Mouse (Mus musculus) gonadal fat pad, adult 2 months (tissue): ENCODE measurements around the gene Fryl. TPM values are rescaled to one million over a fixed set of nuclear protein-coding genes. Genes with fewer than 3 reads are reported as not detected.

Experiments
- DNase-seq: peaks from one replicate; pipeline ENCODE4 v3.0.0-alpha.2; 2012; ENCODE audit warnings: low read depth
- polyA plus RNA-seq: library from polyadenylated mRNA; depleted of rRNA; stranded (reverse); fragments of >200 nt; gene quantifications from 2 replicates; pipeline ENCODE4 v1.2.3, GENCODE M21; 2012; rRNA removed

The Fryl gene
- 48.7 and 76.5 TPM in 2 replicates for polyA plus RNA-seq

GRCm38 (mm10) chr5:73256352-73257065, at the start of gene Fryl:
Gene Fryl, minus strand, starts transcription at chr5:73256619.
- DNase-seq: peak; percentile 91

GRCm38 (mm10) chr5:73304507-73304906, 48.1 kb upstream of the Fryl start:
- DNase-seq: no peak

GRCm38 (mm10) chr5:73301601-73302307, 45.3 kb upstream of the Fryl start:
- DNase-seq: no peak

GRCm38 (mm10) chr5:73295916-73296315, 39.5 kb upstream of the Fryl start:
- no peak for DNase-seq

- no peak for DNase-seq
Measured at GRCm38 (mm10) chr5:73295016-73295415, 38.6 kb upstream of the Fryl start.

- no peak for DNase-seq
Measured at GRCm38 (mm10) chr5:73293458-73293827, 37.0 kb upstream of the Fryl start.

GRCm38 (mm10) chr5:73292502-73293457, 36.4 kb upstream of the Fryl start, which contains the start of gene Ociad1:
Gene Ociad1, plus strand, starts transcription at chr5:73292784.
- peak; percentile 47 for DNase-seq

- no peak for DNase-seq
Measured at GRCm38 (mm10) chr5:73289900-73290299, 33.5 kb upstream of the Fryl start.

GRCm38 (mm10) chr5:73286603-73287002, 30.2 kb upstream of the Fryl start:
- DNase-seq: no peak

- DNase-seq: no peak
Measured at GRCm38 (mm10) chr5:73285470-73285978, 29.1 kb upstream of the Fryl start.

- DNase-seq: no peak
Measured at GRCm38 (mm10) chr5:73284046-73284445, 27.6 kb upstream of the Fryl start.

GRCm38 (mm10) chr5:73280567-73280850, 24.1 kb upstream of the Fryl start:
- no peak for DNase-seq

- DNase-seq: no peak
Measured at GRCm38 (mm10) chr5:73279732-73280566, 23.5 kb upstream of the Fryl start.

- DNase-seq: no peak
Measured at GRCm38 (mm10) chr5:73279190-73279589, 22.8 kb upstream of the Fryl start.

- DNase-seq: no peak
Measured at GRCm38 (mm10) chr5:73274941-73275340, 18.5 kb upstream of the Fryl start.

GRCm38 (mm10) chr5:73273171-73273570, 16.8 kb upstream of the Fryl start:
- no peak for DNase-seq

- DNase-seq: no peak
Measured at GRCm38 (mm10) chr5:73270612-73271011, 14.2 kb upstream of the Fryl start.

GRCm38 (mm10) chr5:73268636-73269213, 12.3 kb upstream of the Fryl start:
- DNase-seq: no peak

GRCm38 (mm10) chr5:73265460-73265859, 9.0 kb upstream of the Fryl start:
- no peak for DNase-seq

- DNase-seq: no peak
Measured at GRCm38 (mm10) chr5:73264122-73264521, 7.7 kb upstream of the Fryl start.

GRCm38 (mm10) chr5:73257723-73258122, 1.3 kb upstream of the Fryl start:
- no peak for DNase-seq
